Mouse (Mus musculus) kidney, postnatal 4 days (tissue): ENCODE measurements around the gene Zfp319.

Experiments used
- DNase-seq, 2 experiments: peaks; one replicate each; pipeline ENCODE4 v3.0.0; 2021; ENCODE audit warnings: mixed read lengths in 2 of 2

Gene Zfp319

DNA sequence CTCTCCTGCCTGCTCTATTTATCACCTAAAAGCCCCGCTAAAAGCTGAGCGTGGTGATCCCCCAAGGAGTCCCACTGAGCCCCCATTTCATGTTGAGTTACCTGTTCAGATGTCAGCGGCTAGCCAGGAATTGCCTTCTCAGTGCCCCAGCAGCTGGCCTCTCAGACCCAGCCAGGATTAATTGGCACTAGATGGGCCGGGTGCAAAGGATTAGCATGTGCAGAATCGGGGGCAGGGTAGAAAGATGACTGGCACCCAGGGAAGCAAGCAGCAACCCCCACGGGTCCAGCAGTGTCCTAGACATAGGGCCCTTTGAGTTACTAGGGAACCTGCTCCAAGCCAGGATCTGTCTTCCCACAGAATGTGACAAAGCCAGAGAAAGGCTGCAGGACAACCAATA lies 25.3 kb downstream of the Zfp319 start, which contains the start of gene Cngb1:
TSS of gene Cngb1 (minus strand) at position 155 of the 400 bp plus-strand sequence.
- DNase-seq: no peak

DNA sequence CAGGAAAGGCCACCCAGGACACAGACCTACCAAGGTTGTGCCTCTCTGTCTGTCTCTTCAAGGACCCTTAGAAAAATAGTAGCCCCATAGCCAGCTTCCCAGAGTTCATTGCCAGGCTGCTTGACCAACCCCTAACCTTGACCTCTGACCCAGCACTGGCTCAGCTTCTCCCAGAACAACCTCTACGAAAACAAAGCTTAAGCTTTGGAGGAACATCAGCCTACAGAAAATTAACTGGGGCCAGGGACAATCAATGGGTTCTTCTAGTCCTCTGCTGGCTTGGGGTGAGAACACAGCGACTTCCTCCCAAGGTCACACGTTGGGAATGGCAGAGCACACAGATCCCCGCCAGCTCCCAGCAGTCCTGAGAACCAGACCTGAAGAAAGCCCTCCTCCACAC lies 26.2 kb downstream of the Zfp319 start:
- no peak for DNase-seq

DNA sequence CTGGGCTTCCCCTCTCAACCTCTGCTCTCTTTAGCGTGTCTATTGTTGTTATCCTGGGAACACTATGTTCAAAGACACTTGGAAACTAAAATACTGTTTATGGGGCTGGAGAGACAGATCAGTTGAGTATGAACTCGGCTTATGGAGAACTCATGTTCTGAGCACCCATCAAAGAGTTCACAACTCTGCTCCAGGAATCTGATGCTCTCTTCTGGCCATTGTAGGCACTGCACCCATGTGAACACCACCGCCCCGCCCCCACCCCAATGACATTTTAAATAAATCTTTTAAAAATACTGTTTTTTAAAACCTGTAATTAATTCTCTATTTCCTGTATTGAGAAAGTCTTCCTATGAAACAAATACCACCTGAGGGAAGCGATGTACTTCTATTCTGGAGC lies 29.3 kb downstream of the Zfp319 start:
- peak; percentile 62 to 68 for DNase-seq

DNA sequence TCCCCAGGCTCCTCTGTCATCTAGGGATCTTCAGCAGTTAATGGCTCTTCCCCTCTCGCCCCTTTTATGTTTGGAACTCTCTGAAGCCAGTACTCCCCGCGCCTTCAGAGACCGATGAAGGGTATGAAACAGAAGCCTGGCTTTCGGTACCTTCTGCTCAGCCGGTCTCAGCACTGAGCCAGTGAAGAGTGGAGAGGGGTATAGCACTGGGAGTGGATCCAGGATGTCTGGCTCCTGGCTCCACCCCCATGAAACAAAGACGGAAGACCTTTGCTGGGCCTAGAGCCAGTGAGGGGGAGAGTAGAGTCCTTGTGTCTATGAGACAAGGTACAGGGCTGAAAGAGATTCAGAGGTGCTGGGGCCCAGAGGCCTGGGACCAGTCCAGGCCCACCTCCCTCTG lies 37.9 kb downstream of the Zfp319 start:
- DNase-seq: peak; percentile 58 to 68

DNA sequence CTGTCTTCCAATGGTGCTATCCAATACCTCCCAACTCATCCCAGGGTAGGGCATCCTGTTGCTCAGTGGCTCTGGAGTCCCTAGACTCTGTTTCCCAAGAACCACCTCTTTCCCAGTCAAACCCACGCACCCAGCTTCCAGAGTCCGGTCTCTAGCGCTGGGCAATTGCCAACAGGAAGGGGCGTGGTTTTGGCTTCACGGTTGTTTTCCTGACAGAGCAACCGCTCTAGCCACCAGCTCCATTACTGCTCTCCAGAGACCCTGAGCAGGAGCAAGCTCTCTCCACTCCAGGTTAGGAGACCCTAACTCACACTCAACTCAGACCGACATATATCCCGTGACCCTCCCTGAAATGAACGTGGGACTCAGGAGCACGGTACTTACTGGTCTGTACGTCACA lies 38.6 kb downstream of the Zfp319 start:
- peak; percentile 94 to 95 for DNase-seq

DNA sequence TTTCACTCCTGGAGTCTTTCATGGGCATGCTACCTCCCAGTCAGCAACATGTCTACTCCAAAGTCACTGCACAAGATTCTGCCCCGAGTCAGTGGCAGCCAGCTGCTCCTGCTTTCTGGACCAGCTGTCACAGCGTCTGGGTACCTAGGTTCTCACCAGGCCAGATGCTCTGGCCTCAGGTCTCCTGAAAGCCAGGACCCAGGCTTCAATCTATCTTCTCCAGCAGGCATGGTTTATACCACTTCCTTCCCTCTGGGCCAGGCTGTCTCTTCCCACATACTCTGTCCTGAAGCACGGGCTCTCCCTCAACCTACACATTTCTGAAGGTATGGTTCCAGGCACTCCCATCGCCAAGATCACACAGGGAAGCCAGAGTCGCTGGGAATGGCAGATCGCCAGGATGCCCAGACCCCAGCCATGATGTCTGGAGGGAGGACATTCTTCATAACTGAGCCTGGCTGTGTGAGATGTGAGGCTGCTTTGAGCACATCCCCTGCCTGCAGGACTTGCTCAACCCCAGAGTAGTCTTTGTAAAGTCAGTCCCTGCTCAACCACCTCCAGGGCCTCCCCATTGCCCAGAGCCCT lies 42.6 kb downstream of the Zfp319 start:
- no peak for DNase-seq

DNA sequence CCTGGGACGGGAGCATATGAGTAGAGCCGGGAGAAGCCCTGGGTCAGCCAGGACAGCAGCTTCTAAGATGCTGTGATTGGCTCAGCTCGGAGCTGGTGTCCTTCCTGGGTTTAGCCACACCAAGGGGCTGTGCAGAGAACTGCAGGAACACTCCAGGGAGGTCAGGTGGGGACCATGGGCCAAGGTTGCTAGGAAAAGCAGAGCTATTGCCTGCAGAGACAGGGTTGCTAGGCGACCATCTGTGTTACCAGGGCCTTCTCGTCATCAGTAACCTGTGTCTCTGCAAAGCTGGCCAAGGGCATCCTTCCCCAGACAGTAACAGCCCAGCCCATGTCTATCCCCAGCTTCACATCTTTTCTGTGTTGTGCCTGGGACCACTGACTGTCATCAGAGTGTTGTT lies 50.3 kb downstream of the Zfp319 start:
- DNase-seq: no peak
